Mouse (Mus musculus) gastrocnemius, postnatal 4 days (tissue): ENCODE results near the gene Dhx15. TPM values are rescaled to one million over a fixed set of nuclear protein-coding genes. Genes with fewer than 3 reads are reported as not detected.

ENCODE experiments used
- DNase-seq, 2 experiments: peaks; one replicate each; pipeline ENCODE4 v3.0.0; 2021 to 2022; ENCODE audit warnings: low spot score in 2 of 2, mixed read lengths in 2 of 2
- microRNA-seq: library from miRNA; unstranded; fragments of <30 nt; microRNA quantifications from one replicate; pipeline ENCODE4 v1.2.0, GENCODE M21; 2021
- total RNA-seq, 2 experiments: library from RNA; stranded (reverse); gene quantifications; 2 replicates each; pipeline ENCODE4 v1.2.3; 2021

The Dhx15 gene
- total RNA-seq, 2 experiments from 2014 or later = 77.5 to 88.2 TPM

DNA sequence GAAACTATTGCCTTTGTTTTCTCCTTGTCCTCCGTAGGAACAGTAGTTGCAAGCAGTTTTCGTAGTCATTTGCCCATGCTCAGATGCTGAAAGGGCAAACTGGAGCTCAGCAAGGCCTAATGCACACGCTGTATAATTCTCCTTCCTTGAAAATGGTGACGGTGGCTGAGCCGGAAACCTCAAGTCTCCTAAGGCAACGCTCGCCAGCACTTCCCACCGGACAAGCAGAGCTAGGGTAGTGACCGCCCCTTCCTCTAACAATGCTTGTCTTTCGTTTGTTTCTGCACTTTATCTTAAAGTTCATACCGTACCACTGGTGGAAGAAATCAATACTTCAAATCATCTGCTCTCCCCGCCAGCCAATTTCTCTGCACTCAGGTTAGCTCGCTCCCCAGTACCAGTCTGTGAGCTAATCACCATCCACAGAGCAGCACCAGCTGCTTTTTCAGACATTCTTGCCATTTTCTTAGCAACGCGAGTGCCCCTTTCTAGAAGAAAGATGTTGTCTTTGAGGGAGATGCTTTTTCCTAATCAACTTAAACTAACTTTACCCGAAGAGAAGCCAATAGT, 78.0 kb downstream of the Dhx15 start:
- no peak for DNase-seq

DNA sequence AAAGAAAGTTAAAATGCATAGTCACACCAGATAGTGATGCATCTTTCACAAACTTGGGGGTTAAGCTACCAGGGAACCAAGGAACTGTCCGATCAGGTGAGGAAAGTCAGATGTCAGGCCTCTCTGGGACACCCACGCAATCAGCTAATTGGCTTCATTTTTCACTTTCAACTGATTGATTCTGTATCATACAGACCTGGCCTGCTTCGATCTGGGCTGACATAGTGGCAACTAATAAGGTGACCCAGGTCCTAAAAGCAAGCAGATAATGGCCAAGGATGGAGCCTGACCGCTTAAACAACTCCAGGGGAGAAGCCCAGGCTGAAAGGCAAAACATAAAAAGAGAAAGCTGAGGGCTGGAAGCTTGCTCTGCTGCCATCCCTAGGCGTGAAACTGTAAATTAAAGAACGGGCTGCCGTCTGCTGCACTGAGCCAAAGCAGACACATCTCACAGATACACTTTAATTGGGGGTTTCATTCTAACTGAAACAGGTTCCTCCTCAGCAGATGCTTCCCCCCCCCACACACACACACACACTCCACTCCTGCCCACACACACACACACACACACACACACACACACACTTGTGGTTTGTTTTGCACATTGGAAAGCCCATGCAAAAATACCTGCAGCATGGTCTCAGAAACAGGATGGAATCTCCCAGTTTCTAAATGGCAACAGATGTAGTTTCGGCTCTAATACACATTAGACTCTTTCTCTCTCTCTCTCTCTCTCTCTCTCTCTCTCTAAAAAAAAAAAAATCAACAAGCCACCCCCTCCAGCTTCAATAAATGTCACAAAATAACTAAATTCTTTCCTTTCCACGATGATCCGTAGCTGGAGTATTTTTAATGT, 79.3 kb downstream of the Dhx15 start:
- DNase-seq = no peak

Small RNA genes lying within 50 kb of the gene (microRNA-seq; reads per million reads assigned to microRNA genes)
- gene Mir6417 = not detected

Other genes starting within 250 kb of the Dhx15 start
- gene Sod3, start 173.3 kb upstream of the Dhx15 start, total RNA-seq = 10 to 100 TPM; 13.7 to 21.2 TPM